Mouse (Mus musculus) intestine, postnatal 0 days (tissue): ENCODE data around the gene Edrf1. TPM values are rescaled to one million over a fixed set of nuclear protein-coding genes. Genes with fewer than 3 reads are reported as not detected.
A peak's percentile ranks its signal among the peaks of the same experiment; 100 is the strongest.

Source experiments
- ATAC-seq: fragments of 200-750 bp; cut with Nextera tagmentation; 2 replicates; pipeline ENCODE4 v1.8.0; 2017; ENCODE audit warnings: mild to moderate bottlenecking, moderate TSS enrichment, moderate library complexity
- H3K27ac ChIP-seq: fragments of 300-500 bp; sonication (generic); 2 replicates; pipeline ENCODE4 v1.5.1; 2014; ENCODE audit warnings: mild to moderate bottlenecking, low read depth, low read length, moderate library complexity
- H3K27me3 ChIP-seq: fragments of 300-500 bp; sonication (generic); replicated peaks from 2 replicates; pipeline ENCODE4 v1.6.1; 2014; ENCODE audit warnings: low read length, mixed read lengths; ENCODE audit not compliant: control insufficient read depth, insufficient read depth
- H3K36me3 ChIP-seq: fragments of 300-500 bp; sonication (generic); 2 replicates; pipeline ENCODE4 v1.6.1; 2014; ENCODE audit warnings: mild to moderate bottlenecking, moderate library complexity; ENCODE audit not compliant: control insufficient read depth, insufficient read depth
- H3K4me1 ChIP-seq: fragments of 300-500 bp; sonication (generic); replicated peaks from 2 replicates; pipeline ENCODE4 v1.6.1; 2014; ENCODE audit warnings: antibody characterized with exemption, low read length, mixed read lengths; ENCODE audit not compliant: control insufficient read depth, insufficient read depth
- H3K4me2 ChIP-seq: fragments of 300-500 bp; sonication (generic); replicated peaks from 2 replicates; pipeline ENCODE4 v1.6.1; 2014; ENCODE audit warnings: low read depth, mild to moderate bottlenecking, moderate library complexity
- H3K4me3 ChIP-seq: fragments of 300-500 bp; sonication (generic); 2 replicates; pipeline ENCODE4 v1.5.1; 2014; ENCODE audit warnings: low read depth, low read length
- H3K9ac ChIP-seq: fragments of 300-500 bp; sonication (generic); 2 replicates; pipeline ENCODE4 v1.6.1; 2014; ENCODE audit warnings: mild to moderate bottlenecking, low read depth, low read length
- H3K9me3 ChIP-seq: fragments of 300-500 bp; sonication (generic); 2 replicates; pipeline ENCODE4 v1.6.1; 2016; ENCODE audit warnings: mixed run types; ENCODE audit not compliant: control insufficient read depth
- CTCF ChIP-seq: sonication (generic); IDR thresholded peaks from 2 replicates; pipeline ENCODE4 v1.5.1; 2016; ENCODE audit warnings: low read depth, mild to moderate bottlenecking, control low read depth, antibody characterized with exemption, moderate library complexity
- WGBS: fragments of 180-500 bp; shearing (Covaris S2); extraction: QIAGEN DNeasy Blood & Tissue Kit; methylation state at CpG from one replicate; pipeline ENCODE4 v1.1.7; 2014; 5-methylcytosine and 5-hydroxymethylcytosine counted together
- polyA plus RNA-seq: library from polyadenylated mRNA; unstranded; fragments of >200 nt; fragmentation: Nextera tagmentation; extraction: Ambion mirVana; gene quantifications from 2 replicates; pipeline ENCODE4 v1.2.1, GENCODE M21; 2015

Gene Edrf1
- polyA plus RNA-seq, 1 experiment from 2014 or later, result 6.1 TPM

- no peak for ATAC-seq
- 72% methylated on average over 4 of the region's 4 CpGs for WGBS
- peaks cover 62% of the 10 kb centered on the region for H3K36me3 ChIP-seq
Observed at GRCm38 (mm10) chr7:133715387-133715786, 78.0 kb downstream of the Edrf1 start.

GRCm38 (mm10) chr7:133718580-133718979 is 81.2 kb downstream of the Edrf1 start:
- Histone ChIP-seq H3K27ac (no peak overlapping the region), H3K9ac (no peak overlapping the region), H3K9me3 (no peaks in the 10 kb centered on the region), H3K4me1 (no peaks in the 10 kb centered on the region), H3K36me3 (peaks cover 91% of the 10 kb centered on the region), H3K4me2 (no peak overlapping the region), H3K27me3 (no peaks in the 10 kb centered on the region), H3K4me3 (no peak overlapping the region)
- TF ChIP-seq CTCF, result peak; percentile 53
- 0 out of 2 replicates have a peak, but pooled peaks have one; percentile 14 for ATAC-seq
- 100% methylated on average over 1 of the region's 1 CpGs for WGBS

More at GRCm38 (mm10) chr7:133715387-133715786, 78.0 kb downstream of the Edrf1 start:
- H3K27me3 ChIP-seq, result no peaks in the 10 kb centered on the region
- no peak overlapping the region for H3K9ac ChIP-seq
- H3K4me1 ChIP-seq, result 0 out of 2 replicates have a peak, but pooled peaks cover 3% of the 10 kb centered on the region
- TF ChIP-seq CTCF, result no peak
- no peak overlapping the region for H3K27ac ChIP-seq
- H3K9me3 ChIP-seq, result no peaks in the 10 kb centered on the region
- H3K4me2 ChIP-seq, result no peak overlapping the region
- H3K4me3 ChIP-seq, result no peak overlapping the region

DNA sequence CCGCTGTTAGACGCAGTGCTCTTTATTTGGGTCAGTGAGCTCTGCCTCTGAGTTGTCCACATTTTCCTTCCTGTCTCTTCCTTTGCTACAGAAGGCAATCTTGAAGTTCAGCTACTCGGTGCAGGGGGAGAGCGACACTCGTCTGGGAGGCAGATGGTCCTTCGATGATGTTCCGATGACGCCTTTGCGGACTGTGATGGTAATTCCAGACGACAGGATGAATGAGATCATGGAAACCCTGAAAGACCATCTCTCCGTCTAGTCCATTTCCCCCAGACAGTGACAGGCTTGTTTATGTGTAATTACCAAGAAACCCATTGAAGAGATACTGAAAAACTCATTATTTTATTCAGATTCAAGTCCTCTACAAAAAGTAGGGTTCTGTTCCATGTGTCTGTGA is 83.3 kb downstream of the Edrf1 start:
- no peak for TF ChIP-seq CTCF
- H3K27ac ChIP-seq, result no peak overlapping the region
- no peaks in the 10 kb centered on the region for H3K4me1 ChIP-seq
- H3K9me3 ChIP-seq, result no peaks in the 10 kb centered on the region
- no peak overlapping the region for H3K9ac ChIP-seq
- ATAC-seq, result no peak
- no peak overlapping the region for H3K4me2 ChIP-seq
- peaks cover 92% of the 10 kb centered on the region for H3K36me3 ChIP-seq
- 87% methylated on average over 11 of the region's 11 CpGs for WGBS
- H3K4me3 ChIP-seq, result no peak overlapping the region
- no peaks in the 10 kb centered on the region for H3K27me3 ChIP-seq

Other genes starting within 250 kb of the Edrf1 start
- not detected in 2 replicates for gene Tex36, start 35.4 kb upstream of the Edrf1 start, polyA plus RNA-seq
- gene Mmp21, start 42.5 kb downstream of the Edrf1 start, polyA plus RNA-seq, result 0.08 TPM in 1 of 2 replicates, not detected in the other
- gene Bccip, start 71.8 kb downstream of the Edrf1 start, polyA plus RNA-seq, result 91.4 and 92.6 TPM in 2 replicates
- gene Uros, start 72.5 kb downstream of the Edrf1 start, polyA plus RNA-seq, result 12.1 and 12.4 TPM in 2 replicates
- 0.17 and 0.42 TPM in 2 replicates for gene Fank1, start 139.3 kb downstream of the Edrf1 start, polyA plus RNA-seq
- gene Dhx32, start 145.2 kb downstream of the Edrf1 start, polyA plus RNA-seq, result 43.8 and 50.2 TPM in 2 replicates